Mouse (Mus musculus) frontal cortex, postnatal 25 days (tissue): Measurements from ENCODE around the gene Fgd1.

Experiments
- DNase-seq, 2 experiments: peaks; one replicate each; pipeline ENCODE4 v3.0.0; 2022; ENCODE audit warnings: low spot score in 2 of 2

The Fgd1 gene

DNA sequence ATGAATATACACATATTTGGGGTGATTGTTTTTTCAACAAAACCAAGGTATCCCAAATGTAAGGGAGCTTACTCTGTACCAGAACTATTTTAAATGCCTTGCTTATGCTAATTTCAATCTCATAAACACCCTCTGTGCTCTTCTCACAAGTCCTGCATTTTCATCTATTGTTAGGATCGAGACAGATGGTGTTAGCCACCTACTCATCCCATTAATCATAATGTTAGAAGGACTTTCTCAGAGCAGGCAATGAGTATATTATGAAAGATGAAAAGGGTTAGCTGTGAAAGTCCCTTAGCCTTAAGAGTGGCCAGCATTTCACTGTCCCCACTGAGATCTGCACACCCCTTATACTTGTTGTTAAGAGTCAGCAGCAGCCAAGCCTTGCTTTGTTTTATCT, 41.5 kb downstream of the Fgd1 start:
- no peak for DNase-seq

DNA sequence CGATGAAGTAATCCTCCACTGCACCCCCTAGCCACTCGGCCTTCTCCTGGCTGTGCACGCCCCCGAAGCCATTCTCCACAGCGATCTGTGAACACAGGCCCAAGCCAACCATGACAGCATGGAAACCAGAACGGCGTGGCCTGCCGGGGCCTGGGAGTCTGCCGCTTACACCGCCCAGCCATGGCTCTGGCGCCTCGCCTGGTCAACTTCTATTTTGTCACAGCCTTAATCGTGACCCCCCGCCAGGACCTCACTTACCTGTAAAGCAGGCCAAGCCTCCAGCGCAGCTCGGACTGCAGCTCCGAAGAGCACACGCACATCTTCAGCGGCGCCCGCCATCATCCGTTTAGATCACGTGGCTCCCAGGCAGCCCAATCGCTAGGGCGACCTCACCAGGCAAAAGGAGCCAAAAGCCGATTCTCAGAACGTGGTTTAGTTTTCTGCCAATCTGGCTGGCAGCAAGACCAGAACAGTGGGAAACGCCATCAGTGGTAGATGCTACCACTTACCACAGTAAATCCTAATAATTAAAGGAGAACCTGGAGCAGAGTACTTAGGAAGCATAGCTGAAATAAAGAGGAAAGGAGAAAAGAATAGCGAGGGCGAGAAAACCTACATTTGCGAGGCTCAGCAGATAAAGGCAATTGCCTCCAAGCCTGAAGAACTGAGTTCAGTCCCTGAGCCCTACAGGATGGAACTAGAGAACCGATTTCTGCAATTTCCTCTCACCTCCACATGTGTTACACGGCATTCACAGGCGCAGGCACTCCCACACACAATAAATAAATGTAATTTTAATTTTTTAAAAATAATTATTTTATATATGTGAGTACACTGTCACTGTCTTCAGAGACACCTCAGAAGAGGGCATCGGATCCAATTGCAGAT, 50.5 kb downstream of the Fgd1 start, which contains the start of gene Tsr2:
Gene Tsr2 (minus strand): TSS at position 373 of the 888 bp plus-strand sequence.
- peak; percentile 42 to 64 for DNase-seq

DNA sequence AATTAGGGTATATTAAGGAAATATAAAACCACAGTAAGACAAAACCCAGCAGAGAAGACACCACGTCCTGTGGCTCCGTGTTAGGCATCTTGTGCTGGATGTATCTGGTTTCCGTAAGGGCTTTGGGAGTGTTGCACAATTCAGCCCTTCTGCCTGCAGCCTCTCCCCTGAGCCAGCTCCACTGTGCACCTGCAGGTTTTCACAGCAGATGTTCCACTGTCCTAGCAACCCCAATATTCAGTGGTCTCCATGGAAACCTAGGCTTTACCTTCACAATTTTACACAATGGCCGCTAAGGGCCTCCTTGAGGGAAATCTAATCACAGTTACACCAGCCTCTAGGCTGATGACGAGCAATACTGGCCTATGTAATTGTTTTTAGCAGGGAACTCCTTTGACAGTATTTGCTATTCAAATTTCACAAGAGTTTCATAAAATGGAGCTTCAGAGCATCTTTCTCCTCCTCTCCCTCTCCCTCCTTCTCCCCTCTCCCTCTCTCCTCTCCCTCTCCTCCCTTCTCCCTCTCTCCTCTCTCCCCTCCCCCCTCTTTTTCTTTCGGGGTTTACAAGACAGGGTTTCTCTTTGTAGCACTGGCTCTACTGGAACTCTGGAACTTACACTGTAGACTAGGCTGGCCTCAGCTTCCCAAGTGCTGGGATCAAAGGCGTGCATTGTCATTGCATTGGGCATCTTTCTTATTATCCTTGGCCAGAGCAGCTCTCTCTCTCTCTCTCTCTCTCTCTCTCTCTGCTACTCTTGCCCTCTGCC, 61.5 kb downstream of the Fgd1 start:
- no peak for DNase-seq

DNA sequence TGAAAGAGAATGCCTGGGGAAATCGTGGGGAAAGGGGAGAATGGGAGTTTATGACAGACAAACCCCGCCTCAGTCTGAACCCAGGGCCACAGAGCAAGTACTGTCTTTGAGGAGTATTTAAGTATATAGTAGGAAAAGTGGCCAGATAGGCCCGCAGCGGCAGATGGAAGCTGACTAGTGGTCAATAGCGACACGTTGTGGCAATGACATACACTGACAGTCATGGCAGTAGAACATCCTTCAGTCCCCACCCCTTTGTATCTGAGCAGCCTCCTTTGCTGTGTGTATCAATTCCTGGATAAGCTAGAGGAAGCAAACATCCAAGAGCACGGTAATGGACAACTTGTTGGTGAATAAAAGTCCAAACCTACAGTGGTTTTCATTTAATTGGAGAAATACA, 70.8 kb downstream of the Fgd1 start:
- DNase-seq = no peak

DNA sequence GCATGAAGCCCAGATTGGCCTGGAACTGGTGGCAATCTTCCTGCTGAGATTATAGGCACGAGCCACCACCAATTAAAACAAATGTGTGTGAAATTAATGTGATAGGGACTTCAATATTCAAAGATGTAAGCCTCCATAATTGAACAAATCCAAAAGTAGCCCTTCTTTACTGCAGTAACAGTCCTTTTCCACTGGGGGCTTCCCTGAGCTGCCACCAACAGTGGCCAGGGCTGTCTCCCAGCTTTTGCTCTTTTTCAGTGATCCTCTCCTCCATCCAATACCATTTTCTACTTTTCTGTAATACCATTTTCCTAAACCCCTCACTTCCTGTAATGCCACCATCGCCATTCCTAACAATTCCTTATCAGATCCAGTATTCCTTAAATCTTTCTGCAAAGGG, 71.5 kb downstream of the Fgd1 start:
- no peak for DNase-seq

DNA sequence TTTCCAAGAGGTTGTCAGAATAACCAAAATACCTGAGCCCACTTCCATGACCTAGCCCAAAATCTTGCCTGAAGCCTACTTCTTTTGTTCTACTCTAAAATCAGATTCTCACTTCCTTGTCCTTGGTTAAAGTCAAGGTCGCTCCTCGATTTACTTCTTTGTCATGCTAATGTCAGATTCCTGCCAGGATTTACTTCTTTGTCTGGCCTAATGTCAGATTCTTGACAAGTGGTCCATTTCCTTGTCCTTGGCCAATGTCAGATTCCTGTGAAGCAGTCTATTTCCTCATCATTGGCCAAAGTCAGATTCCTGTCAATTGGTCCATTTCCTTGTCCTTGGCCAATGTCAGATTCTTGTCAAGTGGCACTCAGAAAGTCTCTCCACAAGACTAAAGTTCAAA, 78.0 kb downstream of the Fgd1 start:
- DNase-seq = no peak

DNA sequence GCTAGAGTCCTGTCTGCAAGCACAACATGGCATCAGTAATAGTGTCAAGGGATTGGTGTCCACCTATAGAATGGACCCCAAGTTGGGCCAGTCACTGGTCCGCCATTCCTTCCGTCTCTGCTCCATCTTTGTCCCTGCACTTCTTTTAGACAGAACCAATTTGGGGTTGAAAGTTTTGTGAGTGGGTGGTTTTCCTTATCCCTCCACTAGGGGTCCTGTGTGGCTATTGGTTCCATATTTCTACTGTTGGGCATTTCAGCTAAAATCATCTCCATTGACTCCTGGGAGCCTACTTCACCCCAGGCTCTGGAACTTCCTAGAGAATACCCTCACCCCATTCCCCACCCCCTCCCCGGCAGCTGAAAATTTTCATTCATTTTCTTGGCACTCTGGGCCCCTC, 84.5 kb downstream of the Fgd1 start:
- no peak for DNase-seq

DNA sequence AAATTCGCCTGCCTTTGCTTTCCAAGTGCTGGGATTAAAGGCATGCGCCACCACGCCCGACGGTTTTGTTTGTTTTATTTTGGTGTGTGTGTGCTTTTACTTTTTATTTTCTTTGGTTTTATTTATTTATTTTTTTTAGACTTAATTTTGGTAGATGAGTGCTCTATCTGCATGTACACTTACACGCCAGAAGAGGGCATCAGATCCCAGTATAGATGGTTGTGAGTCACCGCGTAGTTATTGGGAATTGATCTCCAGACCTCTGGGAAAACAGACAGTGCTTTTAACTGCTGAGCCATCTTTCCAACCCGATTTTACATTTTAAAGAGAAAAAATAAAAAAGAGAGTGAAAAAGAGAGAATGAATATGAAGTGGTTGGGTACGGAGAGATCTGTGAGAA, 86.8 kb downstream of the Fgd1 start:
- no peak for DNase-seq
